Mouse (Mus musculus) adrenal gland, postnatal 36 days (tissue): Measurements from ENCODE around the gene Cnpy2. TPM values are rescaled to one million over a fixed set of nuclear protein-coding genes. Genes with fewer than 3 reads are reported as not detected.
A peak's percentile ranks its signal among the peaks of the same experiment; 100 is the strongest.
"Not testable (repeated sequence)": the region's sequence is repeated elsewhere in the genome, so short reads cannot be mapped to it uniquely, and the experiment has no call there.

Experiments
- DNase-seq, 2 experiments: peaks; one replicate each; pipeline ENCODE4 v3.0.0; 2021; ENCODE audit warnings: mixed read lengths in 1 of 2
- long read RNA-seq, 2 experiments: library from polyadenylated mRNA; stranded (forward); transcript quantifications; one replicate each; pipeline ENCODE4 v2.0.0; 2021; ENCODE audit warnings: borderline sequencing depth in 2 of 2
- total RNA-seq, 2 experiments: library from RNA; stranded (reverse); gene quantifications; 2 replicates each; pipeline ENCODE4 v1.2.3; 2021

Cnpy2 gene
- total RNA-seq = 100 to 1,000 TPM; 170 to 204 TPM
- long read RNA-seq, experiment 1, transcript Cnpy2-201 (6 exons, 763 nt) = minor isoform, 6 of 181 reads
- long read RNA-seq, experiment 1, transcript Cnpy2-202 (6 exons, 1,383 nt) = major isoform, 163 of 181 reads
- long read RNA-seq, experiment 1, partial matches to known transcripts = 7 of 181 reads
- long read RNA-seq, experiment 1, other reads (novel, unspliced or antisense) = 5 of 181 reads
- long read RNA-seq, experiment 2, transcript Cnpy2-202 (6 exons, 1,383 nt) = major isoform, 53 of 59 reads
- long read RNA-seq, experiment 2, partial matches to known transcripts = 2 of 59 reads
- long read RNA-seq, experiment 2, other reads (novel, unspliced or antisense) = 1 of 59 reads

- peak; percentile 81 to 89 for DNase-seq
These were observed at the start of gene Cnpy2 for GRCm38 (mm10) chr10:128322141-128323108. TSS of gene Cnpy2 (plus strand) at chr10:128322459.

- DNase-seq = not testable (repeated sequence)
These were observed 49.3 kb upstream of the Cnpy2 start for GRCm38 (mm10) chr10:128272819-128273439.

GRCm38 (mm10) chr10:128275374-128275773 lies 46.9 kb upstream of the Cnpy2 start:
- not testable (repeated sequence) for DNase-seq

- no peak for DNase-seq
These were observed 44.1 kb upstream of the Cnpy2 start for GRCm38 (mm10) chr10:128278158-128278557.

GRCm38 (mm10) chr10:128280943-128281342 lies 41.3 kb upstream of the Cnpy2 start:
- DNase-seq = no peak

- DNase-seq = no peak
These were observed 40.6 kb upstream of the Cnpy2 start for GRCm38 (mm10) chr10:128281682-128282081.

- DNase-seq = peak in 1 of 2 experiments; percentile 34
These were observed 39.3 kb upstream of the Cnpy2 start for GRCm38 (mm10) chr10:128282886-128283450.

GRCm38 (mm10) chr10:128283604-128284579 lies 38.4 kb upstream of the Cnpy2 start:
- DNase-seq = peak; percentile 68 to 78

GRCm38 (mm10) chr10:128290594-128290993 lies 31.7 kb upstream of the Cnpy2 start:
- not testable (repeated sequence) for DNase-seq

GRCm38 (mm10) chr10:128296370-128297090 lies 25.7 kb upstream of the Cnpy2 start:
- DNase-seq = no peak

GRCm38 (mm10) chr10:128297221-128297620 lies 25.0 kb upstream of the Cnpy2 start:
- DNase-seq = peak; percentile 55 to 70

GRCm38 (mm10) chr10:128297622-128298021 lies 24.6 kb upstream of the Cnpy2 start:
- peak; percentile 32 to 52 for DNase-seq

GRCm38 (mm10) chr10:128298243-128298642 lies 24.0 kb upstream of the Cnpy2 start:
- DNase-seq = no peak

GRCm38 (mm10) chr10:128298702-128299171 lies 23.5 kb upstream of the Cnpy2 start, which contains the start of gene Il23a:
TSS of gene Il23a (minus strand) at chr10:128298752.
- DNase-seq = no peak

- DNase-seq = no peak
These were observed 19.9 kb upstream of the Cnpy2 start for GRCm38 (mm10) chr10:128302357-128302756.

- no peak for DNase-seq
These were observed 19.5 kb upstream of the Cnpy2 start for GRCm38 (mm10) chr10:128302785-128303125.

GRCm38 (mm10) chr10:128303126-128304021 lies 18.9 kb upstream of the Cnpy2 start, which contains the start of gene Pan2:
TSS of gene Pan2 (plus strand) at chr10:128303335.
- DNase-seq = peak; percentile 98 to 99

GRCm38 (mm10) chr10:128309654-128310053 lies 12.6 kb upstream of the Cnpy2 start:
- no peak for DNase-seq

- DNase-seq = peak; percentile 71 to 83
These were observed 12.1 kb upstream of the Cnpy2 start for GRCm38 (mm10) chr10:128310177-128310576.
